Mouse (Mus musculus) left cerebral cortex, postnatal 4 days (tissue): ENCODE results near the gene Ggta1. TPM values are rescaled to one million over a fixed set of nuclear protein-coding genes. Genes with fewer than 3 reads are reported as not detected.

ENCODE experiments used
- DNase-seq: peaks from one replicate; pipeline ENCODE4 v3.0.0-alpha.2; 2022
- intact Hi-C: fragments of 180-260 bp; cut with DNase I; formaldehyde crosslinking; loops from one replicate; pipeline ENCODE4 v1.15.1; 2025
- total RNA-seq, 2 experiments: library from RNA; stranded (reverse); gene quantifications; 2 replicates each; pipeline ENCODE4 v1.2.3; 2021

Gene Ggta1
- total RNA-seq, 2 experiments from 2014 or later, result 3.9 to 6.1 TPM

DNA sequence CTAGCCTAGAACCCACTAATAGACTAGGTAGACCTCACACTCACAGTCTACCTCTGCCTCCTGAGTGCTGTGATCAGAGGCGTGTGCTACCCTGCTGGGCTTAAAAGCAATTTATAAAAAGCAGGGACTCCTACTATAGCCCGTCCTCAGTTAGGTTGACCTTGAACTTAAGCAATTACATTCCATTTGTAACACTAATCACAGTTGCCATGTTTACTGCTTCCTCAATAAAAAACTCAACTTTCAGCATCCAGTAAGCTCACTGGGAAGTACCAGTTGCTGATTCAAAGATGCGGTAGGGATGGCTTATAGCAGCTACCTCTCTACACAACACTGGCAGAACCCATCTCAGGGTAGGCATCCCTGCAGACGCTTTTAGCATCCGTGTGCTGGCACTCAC is 19.7 kb downstream of the Ggta1 start:
- DNase-seq, result no peak
- intact Hi-C loops, result no loop called here

DNA sequence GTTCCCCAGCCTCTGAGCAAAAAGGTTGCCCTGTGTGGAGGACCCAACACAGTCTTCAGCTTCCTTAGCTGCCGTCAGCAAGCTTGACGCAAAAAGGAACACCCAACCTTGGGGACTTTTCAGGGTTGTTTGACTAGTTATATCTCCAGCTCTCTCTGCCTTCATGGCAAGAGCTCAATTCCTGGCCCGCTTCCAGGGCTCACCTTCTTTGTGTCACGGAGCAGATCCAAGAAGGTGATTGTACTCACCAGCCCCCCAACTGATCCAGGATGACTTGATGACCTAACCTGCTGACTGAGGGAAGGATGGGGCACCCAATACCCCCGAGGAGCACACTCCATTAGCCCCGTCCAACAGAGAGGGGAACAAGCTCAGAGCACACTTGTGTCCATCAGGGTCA is 21.0 kb downstream of the Ggta1 start:
- DNase-seq, result no peak
- intact Hi-C loops, result no loop called here

GRCm38 (mm10) chr2:35441419-35441818 is 21.6 kb downstream of the Ggta1 start:
- DNase-seq, result no peak
- intact Hi-C loops, result no loop called here

DNA sequence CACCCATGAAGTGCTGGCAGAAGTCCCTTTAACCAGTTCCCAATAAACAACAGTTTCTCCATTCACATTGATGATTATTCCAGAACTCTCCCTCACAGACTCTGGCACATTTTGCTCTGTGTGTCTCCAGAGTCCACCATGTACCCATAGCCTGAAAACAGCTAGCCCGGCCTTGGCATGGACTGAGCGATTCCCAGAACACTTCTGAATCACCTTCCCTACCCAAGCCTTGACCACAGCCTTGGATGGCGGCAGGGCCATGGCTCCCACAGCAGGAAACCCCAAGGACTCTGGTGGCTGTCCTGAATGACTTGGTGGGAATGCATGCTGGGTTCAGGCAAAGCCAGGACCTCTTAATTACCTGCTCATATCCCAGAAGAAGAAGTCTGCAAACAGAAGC is 22.6 kb downstream of the Ggta1 start:
- DNase-seq, result no peak
- intact Hi-C loops, result no loop called here

DNA sequence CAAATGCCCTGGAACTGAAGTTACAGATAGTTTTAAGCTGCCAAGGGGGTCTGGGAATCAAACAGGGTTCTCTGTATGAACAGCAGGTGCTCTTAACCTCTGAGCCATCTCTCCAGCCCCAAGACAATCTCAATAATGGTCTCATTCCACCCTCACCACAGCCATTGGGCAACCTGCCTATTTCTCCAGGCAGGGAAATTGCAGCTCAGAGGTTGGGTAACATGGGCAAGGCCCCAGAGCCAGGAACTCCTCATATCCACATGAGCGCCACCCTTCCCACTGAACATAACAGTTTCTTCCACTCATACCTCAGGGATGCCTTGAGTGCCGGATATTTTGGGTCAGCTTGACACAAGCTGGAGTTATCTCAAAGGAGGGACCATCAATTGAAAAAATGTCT is 25.2 kb downstream of the Ggta1 start:
- intact Hi-C loops, result no loop called here
- no peak for DNase-seq

DNA sequence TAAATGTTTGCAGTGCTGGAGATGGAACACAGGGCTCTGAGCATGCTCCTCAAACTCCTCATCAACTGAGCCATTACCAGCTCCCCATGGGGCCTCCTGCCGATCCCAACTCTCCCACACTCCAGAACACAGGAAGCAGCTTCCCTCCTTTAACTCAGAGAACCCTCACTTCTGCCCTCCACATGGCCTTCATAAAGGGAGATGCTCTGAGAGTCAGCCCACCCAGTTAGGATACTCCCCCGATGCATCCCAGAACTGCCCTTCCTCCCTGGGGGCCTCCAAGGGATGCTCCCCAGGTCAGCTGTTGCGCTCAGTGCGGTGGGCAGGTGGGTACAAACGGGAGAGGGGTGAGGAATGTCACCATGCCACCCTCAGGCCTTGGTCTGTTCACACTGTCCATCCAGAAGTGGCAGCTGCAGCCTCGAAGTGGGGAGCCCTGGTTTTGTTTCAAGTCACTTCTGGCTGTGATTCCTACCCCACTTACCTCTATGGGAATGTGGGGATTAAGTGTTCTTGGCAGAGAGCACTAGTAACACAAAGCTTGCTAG is 28.4 kb downstream of the Ggta1 start:
- intact Hi-C loops, result no loop called here
- DNase-seq, result no peak

- no peak for DNase-seq
- intact Hi-C loops, result no loop called here
Observed at GRCm38 (mm10) chr2:35433428-35433827, 29.6 kb downstream of the Ggta1 start.

DNA sequence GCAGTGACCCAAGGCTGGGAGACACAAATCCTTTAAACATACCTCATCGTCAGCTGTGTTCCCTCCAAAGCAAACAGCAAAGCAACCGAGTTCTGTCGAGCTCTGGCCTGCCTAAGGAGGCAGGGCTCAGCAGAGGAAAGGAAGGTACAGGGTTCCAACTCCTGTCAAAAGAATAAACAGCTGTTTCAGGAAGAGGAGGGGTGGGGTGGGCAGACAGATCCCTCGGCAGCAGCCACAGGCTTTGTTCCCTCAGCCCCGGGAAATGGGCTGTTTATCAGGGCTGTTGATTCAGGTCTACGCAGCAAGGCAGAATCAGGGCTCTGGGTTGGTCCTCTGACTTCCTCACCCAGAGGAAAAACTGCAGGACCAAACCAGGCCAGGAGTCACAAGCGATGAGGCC is 30.6 kb downstream of the Ggta1 start:
- no peak for DNase-seq
- intact Hi-C loops, result no loop called here

- DNase-seq, result no peak
- intact Hi-C loops, result no loop called here
Observed at GRCm38 (mm10) chr2:35432011-35432410, 31.0 kb downstream of the Ggta1 start.

- DNase-seq, result no peak
- intact Hi-C loops, result no loop called here
Observed at GRCm38 (mm10) chr2:35430806-35431205, 32.2 kb downstream of the Ggta1 start.

DNA sequence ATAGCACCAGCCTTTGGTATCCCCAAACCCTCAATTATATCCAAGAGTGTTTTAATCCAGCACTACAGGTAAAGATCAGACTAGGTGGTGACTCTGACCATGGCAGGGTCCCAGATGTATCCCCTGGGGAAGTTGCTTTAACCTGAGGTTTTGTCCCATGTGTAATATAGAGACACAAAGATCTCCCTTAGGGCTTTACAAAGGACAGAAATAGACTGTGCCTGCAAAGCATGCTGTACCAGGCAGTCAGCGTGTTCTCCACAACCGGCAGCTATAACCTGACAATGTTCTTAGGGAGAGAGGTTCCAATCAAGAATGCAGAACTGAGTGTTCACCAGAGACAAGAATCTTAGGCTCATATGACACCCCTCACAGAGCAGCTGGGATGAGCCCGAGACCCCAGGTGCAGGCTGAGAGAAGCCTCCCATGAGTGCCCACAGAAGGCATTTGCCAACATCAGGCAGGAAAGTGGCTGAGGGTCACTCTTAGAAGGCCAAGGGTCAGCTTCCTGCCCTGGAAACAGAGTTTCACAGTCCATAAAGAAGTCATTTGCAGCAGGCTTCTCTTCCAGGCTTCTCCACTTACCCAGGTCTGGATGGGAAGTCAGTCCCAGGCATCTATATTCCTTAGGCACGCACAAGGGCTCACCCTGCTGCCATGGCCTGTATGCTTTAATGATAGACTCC is 34.3 kb downstream of the Ggta1 start:
- no peak for DNase-seq
- intact Hi-C loops, result no loop called here

DNA sequence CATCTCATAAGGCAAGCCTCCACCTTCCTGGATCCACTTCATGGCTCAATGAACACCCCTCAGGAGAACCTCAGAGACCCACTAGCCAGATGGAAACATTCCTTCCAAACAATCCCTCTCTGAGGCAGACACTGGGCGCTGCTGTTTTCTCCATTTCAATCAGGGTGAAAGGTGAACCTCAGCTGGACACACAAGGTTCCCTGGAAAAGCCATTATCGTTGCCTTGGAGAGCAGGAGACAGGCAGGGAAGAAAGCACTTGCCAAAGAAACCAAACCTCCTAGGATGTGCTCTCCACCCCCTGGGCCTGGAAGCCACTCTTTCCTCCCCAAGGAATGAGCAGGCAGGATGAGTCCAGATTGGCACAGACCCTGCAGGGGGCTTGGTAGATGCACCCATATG is 35.5 kb downstream of the Ggta1 start:
- intact Hi-C loops, result no loop called here

DNA sequence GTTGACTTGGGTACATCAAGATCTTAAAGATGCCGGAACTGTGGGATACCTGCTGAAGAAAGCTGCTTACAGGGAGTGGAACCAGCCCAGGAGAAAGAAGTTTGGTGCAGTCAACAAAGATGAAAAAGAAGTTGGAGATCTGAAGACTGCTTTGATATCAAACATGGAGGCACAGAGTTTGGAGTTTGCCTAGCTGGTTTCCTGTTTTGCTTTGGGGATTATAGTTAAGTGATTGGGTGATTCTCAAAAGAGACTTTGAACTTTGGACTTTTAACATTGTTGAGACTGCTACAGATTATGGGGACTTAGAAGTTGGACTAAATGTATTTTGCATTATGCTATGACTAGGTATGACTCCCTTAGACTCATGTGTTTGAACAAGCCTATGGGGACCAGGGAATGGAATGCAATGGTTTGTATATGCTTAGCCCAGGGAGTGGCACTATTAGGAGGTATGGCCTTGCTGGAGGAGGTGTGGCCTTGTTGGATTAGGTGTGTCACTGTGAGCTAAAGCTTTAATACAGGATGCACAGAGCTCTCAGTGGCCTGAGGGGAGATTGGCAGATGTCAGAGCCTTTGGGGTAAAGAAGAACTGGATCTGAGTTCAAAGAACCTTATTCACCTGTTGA is 39.2 kb downstream of the Ggta1 start:
- intact Hi-C loops, result no loop called here
- DNase-seq, result no peak

More for the DNA sequence above, 35.5 kb downstream of the Ggta1 start:
- no peak for DNase-seq

DNA sequence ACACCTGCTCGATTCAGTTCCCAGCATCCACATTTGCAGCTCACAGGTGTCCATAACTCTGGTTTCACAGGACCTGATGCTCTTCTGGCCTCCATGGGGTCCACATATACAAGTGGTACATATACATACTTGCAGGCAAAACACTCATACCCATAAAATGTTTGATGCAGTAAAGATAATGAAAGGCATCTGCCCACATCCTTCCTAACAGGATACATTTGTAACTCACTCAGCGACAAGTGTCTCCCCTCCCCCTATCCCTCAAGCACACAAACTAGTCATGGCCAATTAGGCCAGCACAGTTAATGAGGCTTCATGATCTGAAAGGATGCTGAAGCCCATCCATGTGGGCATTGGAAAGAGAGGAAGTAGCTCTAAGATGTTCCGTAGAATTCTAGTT is 40.6 kb downstream of the Ggta1 start:
- DNase-seq, result no peak
- intact Hi-C loops, result no loop called here

DNA sequence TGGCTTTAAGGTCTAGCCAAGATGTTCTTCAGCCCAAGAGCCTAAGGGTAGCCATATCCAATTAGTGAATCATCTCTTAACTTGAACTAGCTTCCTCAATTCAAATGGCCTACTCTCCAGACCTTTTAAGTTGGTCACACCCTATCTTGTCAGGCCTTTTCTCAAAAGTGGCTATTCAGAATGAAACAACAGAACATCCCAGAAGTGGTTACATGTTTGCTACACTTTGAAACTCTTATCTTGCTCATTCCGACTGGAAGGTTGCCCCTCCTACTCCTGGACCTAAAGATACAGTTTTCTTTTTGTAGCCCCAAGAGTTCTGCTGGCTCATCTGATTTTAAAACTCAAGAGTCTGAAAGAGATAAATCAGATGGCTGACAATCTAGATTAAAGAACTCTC is 42.4 kb downstream of the Ggta1 start:
- intact Hi-C loops, result no loop called here
- DNase-seq, result no peak

DNA sequence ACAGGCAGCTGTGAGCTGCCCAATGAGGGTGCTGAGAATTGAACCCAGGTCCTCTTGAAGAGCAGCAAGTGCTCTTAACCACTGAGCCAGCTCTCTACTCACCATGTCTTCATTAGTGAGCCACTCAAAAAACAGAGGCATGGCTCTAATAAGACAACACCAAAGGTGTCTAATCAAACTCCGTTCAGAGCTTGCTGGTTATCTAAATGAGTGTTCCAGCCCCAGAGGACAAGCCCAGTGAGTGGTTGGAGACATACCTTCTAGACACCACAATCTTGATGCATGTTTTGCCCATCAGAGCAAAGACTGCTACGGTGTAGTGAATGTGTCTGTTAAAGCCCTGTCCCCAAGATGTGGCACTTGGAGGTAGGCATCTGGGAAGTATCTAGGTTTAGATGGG is 43.4 kb downstream of the Ggta1 start:
- intact Hi-C loops, result no loop called here
- DNase-seq, result no peak

- no peak for DNase-seq
- intact Hi-C loops, result no loop called here
Observed at GRCm38 (mm10) chr2:35419243-35419642, 43.8 kb downstream of the Ggta1 start.

DNA sequence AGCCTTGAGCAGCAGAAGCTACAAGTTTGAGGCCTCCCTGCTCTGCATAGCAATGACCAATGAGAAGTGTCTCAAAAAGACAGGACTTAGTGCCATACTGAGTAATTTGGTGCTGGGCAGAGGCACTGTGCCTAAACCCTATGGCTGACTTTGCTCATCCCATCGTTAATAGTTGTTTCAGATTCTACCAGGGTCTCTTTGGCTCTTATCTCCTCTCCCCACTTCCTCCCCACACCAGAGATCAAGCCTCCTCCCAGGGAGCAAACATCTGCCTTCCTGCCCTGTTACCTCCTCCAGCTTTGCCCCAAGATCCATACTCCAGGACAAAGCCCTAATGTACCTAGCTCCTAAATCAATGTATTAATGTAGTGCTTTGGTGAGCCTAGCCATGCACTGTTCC is 45.8 kb downstream of the Ggta1 start:
- intact Hi-C loops, result no loop called here
- no peak for DNase-seq

DNA sequence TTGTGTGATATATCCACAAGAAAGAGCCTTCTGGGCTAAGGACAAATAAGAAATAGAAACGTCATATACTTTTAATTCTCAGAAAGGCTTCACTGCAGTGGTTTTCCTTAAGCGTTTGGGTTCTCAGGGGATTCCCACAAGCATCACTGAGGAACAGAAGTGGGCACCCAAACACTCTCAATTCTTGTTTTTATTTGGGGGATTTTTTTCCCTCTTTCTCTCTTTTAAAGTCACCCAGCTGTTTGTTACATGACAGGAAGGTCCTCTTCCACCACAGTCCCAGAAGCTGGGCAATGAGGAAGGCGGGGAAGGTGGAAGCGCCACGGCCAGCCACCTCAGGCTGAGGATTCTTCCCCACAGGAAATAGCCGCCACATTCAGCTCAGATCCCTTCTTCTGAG is 46.6 kb downstream of the Ggta1 start:
- no peak for DNase-seq

DNA sequence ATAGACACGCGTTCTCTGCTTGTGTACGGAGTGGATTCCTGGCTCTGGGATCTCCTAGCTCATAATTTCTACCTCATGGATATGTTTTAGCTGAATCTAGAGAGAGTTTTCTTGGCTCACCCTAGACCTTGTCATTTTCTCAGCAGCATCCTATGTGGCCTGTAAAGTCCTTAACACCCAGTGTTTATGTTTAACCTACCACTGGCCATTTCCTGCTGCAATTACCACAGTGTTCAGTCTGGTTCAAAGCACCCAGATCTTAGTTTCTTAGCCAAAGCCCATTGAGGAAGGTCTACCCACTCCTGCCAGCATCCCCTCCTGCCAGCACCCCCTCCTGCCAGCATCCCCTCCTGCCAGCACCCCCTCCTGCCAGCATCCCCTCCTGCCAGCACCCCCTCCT is 50.2 kb downstream of the Ggta1 start:
- intact Hi-C loops, result no loop called here
- DNase-seq, result no peak

More for the DNA sequence above, 46.6 kb downstream of the Ggta1 start:
- intact Hi-C loops, result no loop called here

DNA sequence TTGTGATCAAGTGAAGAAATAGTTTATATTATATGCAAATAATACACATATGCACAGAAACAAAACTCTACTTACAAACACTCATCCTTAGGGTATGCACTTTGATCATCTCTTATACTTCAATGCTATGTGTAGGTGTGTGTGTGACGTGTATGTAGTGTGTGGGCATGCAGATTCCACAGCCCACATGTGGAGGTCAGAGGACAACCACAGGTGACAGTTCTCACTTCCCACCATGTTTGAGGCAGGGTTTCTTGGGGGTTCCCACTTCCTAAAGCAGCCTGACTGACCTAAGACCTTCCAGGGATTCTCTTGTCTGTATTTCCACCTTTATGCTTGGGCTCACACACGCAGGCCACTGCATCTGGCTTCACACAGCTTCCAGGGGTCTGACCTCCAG is 50.8 kb downstream of the Ggta1 start:
- DNase-seq, result no peak
- intact Hi-C loops, result no loop called here

DNA sequence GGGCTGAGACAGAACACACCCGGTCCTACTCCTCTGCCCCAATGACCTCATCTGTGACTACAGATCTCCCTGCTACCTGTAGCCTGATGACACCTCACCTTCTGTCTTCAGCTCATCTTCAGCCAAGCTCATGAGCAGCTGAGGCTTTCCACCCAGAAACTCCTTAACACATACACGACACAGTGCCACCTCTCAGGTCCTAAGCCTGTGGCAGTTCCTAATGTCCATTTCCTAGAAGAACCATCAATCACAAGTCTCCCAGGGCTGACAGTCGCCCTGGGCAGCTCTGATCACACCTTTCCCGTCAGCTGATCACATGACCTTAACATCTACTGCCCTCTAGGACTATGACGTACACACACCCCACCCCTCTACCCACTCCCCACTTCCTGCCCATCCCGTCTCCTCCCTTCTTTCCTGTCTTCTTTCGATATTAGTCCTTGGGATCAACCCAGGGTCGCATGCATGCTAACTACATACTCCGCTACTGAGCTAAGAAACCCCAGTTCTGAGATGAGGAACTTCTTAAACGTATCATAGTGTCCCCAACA is 51.3 kb downstream of the Ggta1 start:
- DNase-seq, result no peak
- intact Hi-C loops, result no loop called here
